ENCODE assay signal across 8 mouse cellular contexts in genomic region chr11:59786444-59787198, GRCm38 (mm10). TPM values are rescaled to one million over a fixed set of nuclear protein-coding genes. Genes with fewer than 3 reads are reported as not detected.
DNase-seq lines count a peak whose midpoint lies in the region; ATAC-seq and TF ChIP-seq lines count a peak whose summit lies in the region.

No protein-coding gene starts in this region.

- H3K9ac ChIP-seq in lung, embryonic 15.5 days, result peak overlapping the region; percentile 47

- H3K36me3 ChIP-seq in E14TG2a.4 (ENCODE audit: insufficient read depth, low read length), result peaks cover 31% of the 10 kb centered on the region
- peaks cover 3% of the 10 kb centered on the region for H3K36me3 ChIP-seq in lung, embryonic 15.5 days

- peaks cover 21% of the 10 kb centered on the region for H3K4me1 ChIP-seq in E14TG2a.4 (replicated peaks; ENCODE audit: low read depth, low read length)
- H3K4me1 ChIP-seq in lung, embryonic 15.5 days, result peaks cover 21% of the 10 kb centered on the region

- H3K4me2 ChIP-seq in lung, embryonic 15.5 days, result peak overlapping the region; percentile 93

- no peak for TF ChIP-seq CTCF in E14TG2a.4 (conservative IDR thresholded peaks at IDR 0.05; ENCODE audit: low read length)

- no peaks in the 10 kb centered on the region for H3K9me3 ChIP-seq in E14TG2a.4 (ENCODE audit: low read length)
- no peaks in the 10 kb centered on the region for H3K9me3 ChIP-seq in lung, embryonic 15.5 days

- no peak for DNase-seq in frontal cortex, postnatal 10 days (ENCODE audit: low spot score in 2 of 2)
- no peak for DNase-seq in urinary bladder, postnatal 10 days (ENCODE audit: low spot score)
- DNase-seq in adipocyte (ENCODE audit: low spot score), result no peak
- DNase-seq in right cerebral cortex, adult 18-20 months, result no peak

- H3K27ac ChIP-seq in lung, embryonic 15.5 days, result peak overlapping the region; percentile 42

- WGBS in lung, embryonic 15.5 days, result 31% methylated on average over 15 of the region's 15 CpGs

- peaks cover 10% of the 10 kb centered on the region for H3K27me3 ChIP-seq in E14TG2a.4 (ENCODE audit: insufficient read depth, low read length)
- no peaks in the 10 kb centered on the region for H3K27me3 ChIP-seq in lung, embryonic 15.5 days

- peak; percentile 19; the same call in 1 of the 2 replicates for ATAC-seq in frontal cortex, adult (ENCODE audit: low TSS enrichment)
- peak; percentile 9; the same call in 1 of the 2 replicates for ATAC-seq in granulocyte monocyte progenitor cell, adult 5-6 weeks (replicated peaks; ENCODE audit: poor library complexity, severe bottlenecking)
- ATAC-seq in lung, embryonic 15.5 days (ENCODE audit: borderline replicate concordance, extremely low read depth, low FRiP score, low TSS enrichment), result peak; percentile 27; the same call in 1 of the 2 replicates

- H3K4me3 ChIP-seq in E14TG2a.4 (replicated peaks; ENCODE audit: low read length), result peak overlapping the region; percentile 85
- H3K4me3 ChIP-seq in lung, embryonic 15.5 days, result peak overlapping the region; percentile 42

RNA-seq across cellular contexts. Expression of gene Pld6, which starts 0.8 kb away (rescaled TPM):
- 2.3 TPM in 1 of 2 replicates, not detected in the other for total RNA-seq in granulocyte monocyte progenitor cell, adult 5-6 weeks (2014; fragmentation: Nextera tagmentation)
- 0.57 and 1.2 TPM in 2 replicates for total RNA-seq in granulocyte monocyte progenitor cell, adult 5-6 weeks (2017)
- 5.8 and 6.2 TPM in 2 replicates for polyA plus RNA-seq in lung, embryonic 15.5 days (2015; fragmentation: Nextera tagmentation; extraction: Ambion mirVana)

RNA-seq across cellular contexts. Expression of gene Flcn, which starts 23.2 kb away (rescaled TPM):
- total RNA-seq in granulocyte monocyte progenitor cell, adult 5-6 weeks (2014; fragmentation: Nextera tagmentation), result 7.9 and 16.7 TPM in 2 replicates
- 19.7 and 19.8 TPM in 2 replicates for total RNA-seq in granulocyte monocyte progenitor cell, adult 5-6 weeks (2017)
- 25.9 and 27.7 TPM in 2 replicates for polyA plus RNA-seq in lung, embryonic 15.5 days (2015; fragmentation: Nextera tagmentation; extraction: Ambion mirVana)

RNA-seq across cellular contexts. Expression of gene Nt5m, which starts 52.6 kb away (rescaled TPM):
- total RNA-seq in granulocyte monocyte progenitor cell, adult 5-6 weeks (2014; fragmentation: Nextera tagmentation), result 17.1 and 19.5 TPM in 2 replicates
- total RNA-seq in granulocyte monocyte progenitor cell, adult 5-6 weeks (2017), result 9.6 and 10.9 TPM in 2 replicates
- 34.0 and 37.6 TPM in 2 replicates for polyA plus RNA-seq in lung, embryonic 15.5 days (2015; fragmentation: Nextera tagmentation; extraction: Ambion mirVana)

RNA-seq across cellular contexts. Expression of gene Cops3, which starts 53.0 kb away (rescaled TPM):
- total RNA-seq in granulocyte monocyte progenitor cell, adult 5-6 weeks (2014; fragmentation: Nextera tagmentation), result 141 and 166 TPM in 2 replicates
- total RNA-seq in granulocyte monocyte progenitor cell, adult 5-6 weeks (2017), result 200 and 225 TPM in 2 replicates
- 204 and 214 TPM in 2 replicates for polyA plus RNA-seq in lung, embryonic 15.5 days (2015; fragmentation: Nextera tagmentation; extraction: Ambion mirVana)
